Mouse (Mus musculus): Measurements from ENCODE around the gene Vav1. TPM values are rescaled to one million over a fixed set of nuclear protein-coding genes. Genes with fewer than 3 reads are reported as not detected.

Vav1 gene
- polyA plus RNA-seq, 1 experiment from 2014 or later: 2.0 TPM

GRCm38 (mm10) chr17:57246663-57247392 is 32.1 kb upstream of the Vav1 start:
- H3K36me3 ChIP-seq: peaks cover 17% of the 10 kb centered on the region

DNA sequence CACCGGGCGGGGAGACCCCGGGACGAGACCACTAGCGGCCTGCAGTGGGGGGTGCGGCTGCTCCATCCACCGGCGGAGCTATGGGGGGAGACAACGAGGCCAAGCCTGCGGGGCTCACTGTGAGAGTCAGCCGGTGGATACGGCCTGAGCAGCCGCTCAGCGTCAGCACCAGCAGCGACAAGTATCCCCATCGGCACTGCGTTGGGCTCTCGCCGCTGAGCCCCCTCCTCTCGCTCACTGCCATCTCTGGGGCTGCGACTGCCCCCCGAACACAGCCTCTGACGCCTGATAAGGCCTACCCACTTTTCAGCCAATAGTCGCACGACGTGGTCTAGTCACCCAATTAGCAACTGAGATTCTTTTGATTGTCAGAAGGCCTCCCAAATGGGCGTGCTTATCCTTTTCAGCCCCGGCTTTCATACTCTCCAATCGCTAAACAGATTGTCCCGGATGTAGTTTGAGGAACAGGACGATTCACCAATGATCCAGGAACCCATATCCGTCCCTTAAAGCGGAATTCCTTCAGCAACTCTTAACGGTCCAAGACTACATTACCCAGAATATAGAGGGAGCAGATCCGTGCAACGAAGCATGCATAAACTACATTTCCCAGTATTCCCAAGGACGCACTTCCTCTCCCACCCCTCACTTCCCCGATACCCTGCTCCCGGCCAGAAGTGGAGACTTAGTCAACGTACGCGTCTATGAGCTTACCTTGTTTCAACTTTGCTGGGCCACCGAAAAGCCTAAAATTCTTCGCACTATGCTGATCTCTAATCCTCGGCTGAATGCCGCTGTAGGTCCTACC is 31.3 kb upstream of the Vav1 start:
- peak overlapping the region; percentile 57 for H3K4me3 ChIP-seq
- peak overlapping the region; percentile 70 for H3K9ac ChIP-seq
- peaks cover 31% of the 10 kb centered on the region for H3K4me1 ChIP-seq
- peak; percentile 93 for ATAC-seq (ENCODE audit: low FRiP score, low read depth)
- under 1% methylated on average over 46 of the region's 46 CpGs for WGBS
- H3K27me3 ChIP-seq (replicated peaks): no peaks in the 10 kb centered on the region
- peaks cover 10% of the 10 kb centered on the region for H3K36me3 ChIP-seq
- peak overlapping the region; percentile 92 for H3K27ac ChIP-seq
- H3K4me2 ChIP-seq (replicated peaks): peak overlapping the region; percentile 93
- no peaks in the 10 kb centered on the region for H3K9me3 ChIP-seq

More at GRCm38 (mm10) chr17:57246663-57247392, 32.1 kb upstream of the Vav1 start:
- 4% methylated on average over 18 of the region's 18 CpGs for WGBS
- H3K9me3 ChIP-seq: no peaks in the 10 kb centered on the region
- H3K27me3 ChIP-seq (replicated peaks): no peaks in the 10 kb centered on the region
- peak overlapping the region; percentile 92 for H3K27ac ChIP-seq
- H3K4me3 ChIP-seq: peak overlapping the region; percentile 57
- H3K4me1 ChIP-seq: peaks cover 31% of the 10 kb centered on the region
- peak; percentile 0 for ATAC-seq (ENCODE audit: low FRiP score, low read depth)
- peak overlapping the region; percentile 77 for H3K4me2 ChIP-seq (replicated peaks)
- peak overlapping the region; percentile 70 for H3K9ac ChIP-seq

GRCm38 (mm10) chr17:57248201-57248699 is 30.6 kb upstream of the Vav1 start, which contains the start of gene Gpr108:
TSS of gene Gpr108 (minus strand) at chr17:57248446.
- H3K9me3 ChIP-seq: no peaks in the 10 kb centered on the region
- peaks cover 7% of the 10 kb centered on the region for H3K36me3 ChIP-seq
- ATAC-seq (ENCODE audit: low FRiP score, low read depth): peak; percentile 64
- WGBS: under 1% methylated on average over 12 of the region's 12 CpGs
- H3K9ac ChIP-seq: peak within 1 kb of the TSS; percentile 70
- H3K4me3 ChIP-seq: peak within 1 kb of the TSS; percentile 62
- peak within 1 kb of the TSS; percentile 92 for H3K27ac ChIP-seq
- no peaks in the 10 kb centered on the region for H3K27me3 ChIP-seq (replicated peaks)
- peak within 1 kb of the TSS; percentile 93 for H3K4me2 ChIP-seq (replicated peaks)
- H3K4me1 ChIP-seq: peaks cover 31% of the 10 kb centered on the region

DNA sequence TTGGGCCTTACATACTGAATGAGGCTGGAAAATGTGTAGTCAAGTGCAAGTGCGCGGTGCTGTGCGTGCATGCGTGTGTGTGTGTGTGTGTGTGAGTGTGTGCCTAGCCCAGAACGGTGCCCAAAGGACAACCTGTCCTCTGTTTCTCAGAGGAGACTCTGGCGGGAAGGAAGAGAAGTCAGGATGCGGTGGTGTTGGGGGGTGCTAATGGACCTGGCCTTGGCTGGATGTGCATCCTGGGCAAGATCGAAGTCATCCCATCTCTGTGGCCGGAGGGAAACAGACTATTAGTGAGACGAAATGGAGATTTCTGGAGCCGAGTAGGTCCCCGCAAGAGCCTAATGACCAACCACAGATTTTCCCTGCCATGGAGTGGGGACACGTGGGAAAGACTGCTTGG is 30.1 kb upstream of the Vav1 start:
- Histone ChIP-seq H3K4me1 (peaks cover 31% of the 10 kb centered on the region), H3K4me3 (peak overlapping the region; percentile 51), H3K9ac (peak overlapping the region; percentile 55; the same call in 1 of the 2 replicates), H3K36me3 (peaks cover 11% of the 10 kb centered on the region), H3K9me3 (no peaks in the 10 kb centered on the region), H3K27me3 (replicated peaks) (no peaks in the 10 kb centered on the region), H3K27ac (peak overlapping the region; percentile 57), H3K4me2 (replicated peaks) (peak overlapping the region; percentile 93)
- WGBS: 8% methylated on average over 13 of the region's 13 CpGs
- ATAC-seq (ENCODE audit: low FRiP score, low read depth): no peak

DNA sequence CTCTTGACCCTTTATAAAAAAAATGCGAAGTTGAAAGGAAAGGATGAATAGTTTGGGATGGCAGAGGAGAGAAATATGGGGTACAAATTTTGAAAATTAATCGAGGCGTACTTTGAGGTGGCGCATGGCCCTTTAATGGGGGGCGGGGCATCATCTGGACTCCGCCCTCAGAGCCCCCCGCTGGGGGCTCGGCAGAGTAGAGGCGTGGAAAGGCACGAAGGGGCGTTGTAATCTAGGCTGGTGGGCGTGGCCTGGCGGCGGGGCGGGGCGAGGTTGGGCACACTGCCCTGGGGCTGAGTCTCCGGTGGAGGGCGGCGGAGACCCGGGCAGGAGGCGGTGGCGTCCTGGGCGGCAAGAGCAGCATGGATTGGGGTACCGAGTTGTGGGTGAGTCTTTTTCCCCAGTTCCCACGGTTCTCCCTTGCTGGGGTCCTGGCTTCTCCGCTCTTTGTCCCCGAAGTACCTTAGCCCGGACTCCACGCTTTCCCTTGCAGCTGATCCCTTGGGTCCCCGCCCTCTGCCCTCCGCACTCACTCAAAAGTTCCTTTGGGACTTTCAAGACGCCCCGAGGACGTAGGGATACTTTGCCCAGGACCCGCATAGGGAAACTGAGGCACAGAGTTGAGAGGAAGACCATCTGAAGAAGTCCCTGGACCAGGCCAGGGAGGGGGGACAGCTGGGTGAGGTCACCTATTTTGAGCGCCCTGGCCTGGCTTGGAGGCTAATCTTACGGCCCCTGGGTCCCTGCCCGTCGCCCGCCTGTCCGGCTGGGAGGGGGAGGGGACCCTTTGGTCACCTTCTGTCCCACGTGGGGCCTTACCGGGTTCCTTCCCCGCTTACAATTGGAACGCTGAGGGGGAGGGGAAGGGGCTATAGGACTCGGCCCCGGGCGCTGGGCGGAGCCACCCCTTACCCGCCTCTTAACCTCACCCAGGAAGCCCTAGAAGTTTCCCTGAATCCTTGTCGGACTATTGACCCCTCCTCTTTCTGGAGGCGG is 29.4 kb upstream of the Vav1 start, which contains the start of gene Trip10:
TSS of gene Trip10 (plus strand) at position 270 of the 996 bp plus-strand sequence.
- no peaks in the 10 kb centered on the region for H3K27me3 ChIP-seq (replicated peaks)
- H3K4me1 ChIP-seq: peaks cover 31% of the 10 kb centered on the region
- peak within 1 kb of the TSS; percentile 67 for H3K9ac ChIP-seq
- peak; percentile 18 for ATAC-seq (ENCODE audit: low FRiP score, low read depth)
- H3K9me3 ChIP-seq: no peaks in the 10 kb centered on the region
- H3K4me2 ChIP-seq (replicated peaks): peak within 1 kb of the TSS; percentile 93
- H3K27ac ChIP-seq: peak within 1 kb of the TSS; percentile 57
- WGBS: under 1% methylated on average over 52 of the region's 52 CpGs
- peak within 1 kb of the TSS; percentile 62 for H3K4me3 ChIP-seq
- H3K36me3 ChIP-seq: peaks cover 15% of the 10 kb centered on the region

GRCm38 (mm10) chr17:57250461-57251160 is 28.3 kb upstream of the Vav1 start:
- Histone ChIP-seq H3K27me3 (replicated peaks) (no peaks in the 10 kb centered on the region), H3K27ac (no peak overlapping the region), H3K4me2 (replicated peaks) (peak overlapping the region; percentile 93), H3K4me1 (peaks cover 31% of the 10 kb centered on the region), H3K36me3 (peaks cover 24% of the 10 kb centered on the region), H3K9me3 (no peaks in the 10 kb centered on the region), H3K4me3 (peak overlapping the region; percentile 62), H3K9ac (peak overlapping the region; percentile 67)
- ATAC-seq (ENCODE audit: low FRiP score, low read depth): no peak
- WGBS: 2% methylated on average over 32 of the region's 33 CpGs

DNA sequence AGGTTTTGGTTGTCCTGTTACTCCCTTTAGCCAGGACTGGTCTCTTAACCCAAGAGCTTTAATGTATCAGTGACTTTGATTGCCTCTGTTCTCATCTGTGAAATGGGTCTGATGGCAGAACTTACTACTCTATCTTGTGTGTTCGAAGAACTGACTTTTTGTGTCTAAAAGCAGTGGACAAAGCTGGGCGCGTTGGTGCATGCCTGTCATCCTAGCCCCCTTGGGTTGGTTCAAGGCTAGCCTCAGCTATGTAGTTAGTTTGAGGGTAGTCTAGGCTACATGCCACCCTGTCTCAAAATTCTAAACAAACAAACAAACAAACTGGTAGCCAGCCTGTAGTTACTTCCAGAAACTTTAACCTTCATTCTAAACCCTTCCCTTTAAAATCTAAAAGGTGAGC is 27.5 kb upstream of the Vav1 start:
- Histone ChIP-seq H3K4me1 (peaks cover 30% of the 10 kb centered on the region), H3K36me3 (peaks cover 25% of the 10 kb centered on the region), H3K27me3 (replicated peaks) (no peaks in the 10 kb centered on the region), H3K4me3 (no peak overlapping the region), H3K4me2 (replicated peaks) (no peak overlapping the region; the same call in 1 of the 2 replicates), H3K9ac (no peak overlapping the region), H3K27ac (no peak overlapping the region), H3K9me3 (no peaks in the 10 kb centered on the region)
- WGBS: 96% methylated on average over 3 of the region's 3 CpGs
- ATAC-seq (ENCODE audit: low FRiP score, low read depth): no peak

GRCm38 (mm10) chr17:57253306-57253705 is 25.6 kb upstream of the Vav1 start:
- no peaks in the 10 kb centered on the region for H3K27me3 ChIP-seq (replicated peaks)
- no peak overlapping the region for H3K27ac ChIP-seq
- peaks cover 40% of the 10 kb centered on the region for H3K36me3 ChIP-seq
- 83% methylated on average over 6 of the region's 6 CpGs for WGBS
- no peak overlapping the region for H3K9ac ChIP-seq
- no peak for ATAC-seq (ENCODE audit: low FRiP score, low read depth)
- no peak overlapping the region for H3K4me2 ChIP-seq (replicated peaks)
- no peak overlapping the region for H3K4me3 ChIP-seq
- H3K4me1 ChIP-seq: peaks cover 24% of the 10 kb centered on the region
- no peaks in the 10 kb centered on the region for H3K9me3 ChIP-seq

- Histone ChIP-seq H3K27me3 (replicated peaks) (no peaks in the 10 kb centered on the region), H3K4me3 (no peak overlapping the region), H3K27ac (no peak overlapping the region), H3K9me3 (no peaks in the 10 kb centered on the region), H3K36me3 (peaks cover 46% of the 10 kb centered on the region), H3K9ac (no peak overlapping the region), H3K4me1 (peaks cover 9% of the 10 kb centered on the region; the same call in 1 of the 2 replicates), H3K4me2 (replicated peaks) (no peak overlapping the region)
- ATAC-seq (ENCODE audit: low FRiP score, low read depth): no peak
- 93% methylated on average over 14 of the region's 14 CpGs for WGBS
These were observed 23.5 kb upstream of the Vav1 start for GRCm38 (mm10) chr17:57255354-57255753.

- Histone ChIP-seq H3K27me3 (replicated peaks) (no peaks in the 10 kb centered on the region), H3K9me3 (no peaks in the 10 kb centered on the region), H3K36me3 (peaks cover 59% of the 10 kb centered on the region), H3K9ac (no peak overlapping the region), H3K4me2 (replicated peaks) (no peak overlapping the region), H3K4me1 (no peaks in the 10 kb centered on the region), H3K27ac (no peak overlapping the region), H3K4me3 (no peak overlapping the region)
- WGBS: 95% methylated on average over 22 of the region's 22 CpGs
- no peak for ATAC-seq (ENCODE audit: low FRiP score, low read depth)
These were observed 21.9 kb upstream of the Vav1 start for GRCm38 (mm10) chr17:57256921-57257485.
